Mouse (Mus musculus): Measurements from ENCODE around the gene Mrps15.
"Not testable (repeated sequence)": the region's sequence is repeated elsewhere in the genome, so short reads cannot be mapped to it uniquely, and the experiment has no call there.

Gene Mrps15

GRCm38 (mm10) chr4:126077833-126078232, 31.1 kb downstream of the Mrps15 start:
- DNase-seq (ENCODE audit: low spot score in 2 of 2): no peak

DNA sequence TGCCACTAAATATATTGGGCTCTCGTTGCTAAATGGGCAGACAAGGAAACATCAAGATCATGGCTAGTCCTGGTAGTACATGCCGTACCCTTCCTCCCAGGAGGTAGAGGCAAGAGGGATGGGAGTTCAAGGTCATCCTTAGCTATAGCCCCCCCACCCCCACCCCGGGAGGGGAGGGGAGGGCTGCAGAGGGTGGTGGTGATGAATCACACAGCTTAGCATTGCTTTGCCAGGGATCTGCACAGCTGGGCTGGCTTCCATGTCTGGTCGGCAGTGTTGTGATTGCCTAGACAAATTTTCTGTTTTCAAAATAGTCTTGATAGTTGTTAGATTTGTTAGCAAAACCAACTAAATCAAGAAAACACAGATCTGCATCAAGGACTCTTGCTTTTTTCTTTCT, 32.5 kb downstream of the Mrps15 start:
- DNase-seq (ENCODE audit: low spot score in 2 of 2): no peak

DNA sequence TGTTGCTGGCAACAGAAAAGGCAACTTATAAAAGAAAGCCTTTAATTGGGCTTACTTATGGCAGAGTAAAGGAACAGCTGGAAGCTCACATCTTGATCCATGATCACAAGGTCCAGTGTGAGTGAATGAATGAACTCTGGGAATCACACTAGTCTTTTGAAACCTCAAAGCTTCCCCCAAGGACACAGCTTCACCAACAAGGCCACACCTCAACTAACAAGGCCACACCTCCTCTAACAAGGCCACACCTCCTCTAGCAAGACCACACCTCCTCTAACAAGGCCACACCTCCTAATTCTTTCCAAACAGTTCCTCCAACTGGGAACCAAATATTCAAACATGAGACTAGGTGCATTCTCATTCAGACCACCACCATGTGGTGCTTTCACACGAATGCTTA, 34.9 kb downstream of the Mrps15 start:
- DNase-seq (ENCODE audit: low spot score in 2 of 2): no peak

- no peak for DNase-seq (ENCODE audit: low spot score in 2 of 2)
Observed at GRCm38 (mm10) chr4:126083021-126083420, 36.3 kb downstream of the Mrps15 start.

DNA sequence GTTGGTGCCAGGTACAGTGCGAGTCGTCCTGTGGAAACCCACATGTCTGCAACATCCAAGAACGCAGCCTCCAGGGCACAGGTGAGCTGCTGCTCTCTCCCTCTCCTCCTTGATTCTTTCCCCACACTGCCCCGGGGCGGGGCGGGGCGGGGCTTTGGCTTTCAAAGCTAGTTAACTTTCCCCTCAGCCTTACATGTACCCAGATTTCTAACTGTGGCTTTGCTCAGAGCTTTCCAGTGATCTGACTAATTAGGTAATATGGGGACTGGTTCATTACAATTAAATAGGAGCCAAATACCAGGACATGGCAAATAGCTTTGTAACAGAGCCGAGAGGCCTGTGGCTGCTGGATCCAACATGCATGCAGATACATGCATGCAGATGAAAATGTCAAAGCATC, 37.7 kb downstream of the Mrps15 start:
- DNase-seq (ENCODE audit: low spot score in 2 of 2): no peak

GRCm38 (mm10) chr4:126085996-126086576, 39.4 kb downstream of the Mrps15 start:
- DNase-seq (ENCODE audit: low spot score in 2 of 2): peak; percentile 59 to 69

DNA sequence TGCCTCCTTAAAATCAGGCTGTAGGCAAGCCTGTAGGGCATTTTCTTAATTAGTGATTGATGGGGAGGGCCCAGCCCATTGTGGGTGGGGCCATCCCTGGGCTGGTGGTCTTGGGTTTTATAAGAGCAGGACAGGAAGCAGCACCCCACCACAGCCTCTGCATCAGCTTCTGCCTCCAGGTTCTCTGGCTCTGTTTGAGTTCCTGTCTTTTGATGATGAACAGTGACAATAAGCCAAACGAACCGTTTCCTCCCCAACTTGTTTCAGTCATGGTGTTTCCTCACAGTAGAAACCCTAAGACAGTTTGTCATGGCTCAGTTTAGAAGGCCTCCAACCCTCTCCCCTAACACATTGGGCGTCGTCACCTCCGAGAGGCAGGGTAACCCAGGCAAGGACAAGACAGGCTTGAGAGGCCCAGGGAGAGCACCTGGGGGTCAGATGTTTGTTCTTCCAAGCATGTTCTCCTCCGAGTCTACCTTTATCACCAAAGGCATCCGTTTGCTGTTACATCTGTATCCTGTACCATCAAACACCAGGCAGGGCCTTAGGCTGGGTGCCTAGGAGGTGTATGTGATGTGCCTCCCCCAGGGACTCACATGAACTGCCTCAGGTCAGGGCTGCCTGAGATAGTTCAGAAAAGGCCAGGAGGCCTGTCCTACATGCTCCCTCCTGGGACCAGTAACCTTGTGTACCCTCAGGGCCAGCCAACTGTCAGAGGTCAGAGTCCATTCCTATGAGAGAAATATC, 43.5 kb downstream of the Mrps15 start:
- DNase-seq (ENCODE audit: low spot score in 2 of 2): no peak

DNA sequence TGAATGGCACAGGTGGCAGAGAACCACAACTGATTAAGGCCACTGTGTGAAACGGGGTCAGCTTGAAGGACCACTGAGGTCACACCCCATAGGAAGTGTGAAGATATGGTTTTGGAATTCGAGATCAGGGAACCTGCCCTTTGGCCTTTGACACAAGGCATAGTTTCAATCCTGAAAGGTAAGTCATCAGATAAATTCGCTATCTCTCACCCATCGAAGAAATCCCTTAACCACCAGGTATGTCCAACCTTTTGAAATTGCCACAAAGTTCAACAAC, 44.1 kb downstream of the Mrps15 start:
- DNase-seq (ENCODE audit: low spot score in 2 of 2): no peak

DNA sequence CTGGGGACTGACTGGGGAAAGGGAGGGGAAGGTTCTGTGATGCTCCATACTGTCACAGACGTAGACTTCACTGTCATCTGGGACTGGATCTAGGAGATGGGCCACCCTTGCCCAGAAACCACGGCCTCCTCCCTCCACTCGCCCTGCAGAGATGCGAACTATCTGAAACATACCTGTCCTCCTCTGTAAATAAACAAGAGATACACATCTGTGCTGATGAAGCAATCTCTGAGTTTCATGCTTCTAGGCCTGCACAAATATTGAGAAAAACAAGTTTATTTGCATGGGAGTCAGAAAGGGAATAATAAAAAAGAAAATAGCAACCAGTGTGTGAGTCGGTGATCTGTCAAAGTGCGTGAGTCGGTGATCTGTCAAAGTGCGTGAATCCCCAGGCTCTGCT, 45.1 kb downstream of the Mrps15 start:
- DNase-seq (ENCODE audit: low spot score in 2 of 2): no peak

DNA sequence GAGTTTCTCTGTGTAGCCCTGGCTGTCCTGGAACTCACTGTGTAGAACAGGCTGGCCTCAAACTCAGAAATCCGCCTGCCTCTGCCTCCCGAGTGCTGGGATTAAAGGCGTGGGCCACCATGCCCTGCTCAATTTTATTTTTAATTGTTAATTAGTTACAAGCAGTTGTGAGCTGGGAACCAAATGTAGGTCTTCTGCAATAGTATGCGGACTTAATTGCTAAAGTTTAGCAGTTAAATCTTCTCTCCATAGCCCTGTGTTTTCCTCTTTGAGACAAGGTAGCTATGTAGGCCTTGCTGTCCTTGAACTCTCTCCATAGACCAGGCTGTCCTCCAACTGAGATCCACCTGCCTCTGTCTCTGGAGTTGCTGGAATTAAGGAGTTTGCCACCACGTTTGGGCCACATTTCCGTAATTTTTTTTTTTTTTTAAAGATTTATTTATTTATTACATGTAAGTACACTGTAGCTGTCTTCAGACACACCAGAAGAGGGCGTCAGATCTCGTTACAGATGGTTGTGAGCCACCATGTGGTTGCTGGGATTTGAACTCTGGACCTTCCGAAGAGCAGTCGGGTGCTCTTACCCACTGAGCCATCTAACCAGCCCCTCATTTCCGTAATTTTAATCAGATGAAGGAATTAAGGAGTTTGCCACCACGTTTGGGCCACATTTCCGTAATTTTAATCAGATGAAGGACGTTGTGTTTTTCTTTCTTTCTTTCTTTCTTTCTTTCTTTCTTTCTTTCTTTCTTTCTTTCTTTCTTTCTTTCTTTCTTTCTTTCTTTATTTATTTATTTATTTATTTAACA, 49.1 kb downstream of the Mrps15 start:
- not testable (repeated sequence) for DNase-seq (ENCODE audit: low spot score in 2 of 2)

DNA sequence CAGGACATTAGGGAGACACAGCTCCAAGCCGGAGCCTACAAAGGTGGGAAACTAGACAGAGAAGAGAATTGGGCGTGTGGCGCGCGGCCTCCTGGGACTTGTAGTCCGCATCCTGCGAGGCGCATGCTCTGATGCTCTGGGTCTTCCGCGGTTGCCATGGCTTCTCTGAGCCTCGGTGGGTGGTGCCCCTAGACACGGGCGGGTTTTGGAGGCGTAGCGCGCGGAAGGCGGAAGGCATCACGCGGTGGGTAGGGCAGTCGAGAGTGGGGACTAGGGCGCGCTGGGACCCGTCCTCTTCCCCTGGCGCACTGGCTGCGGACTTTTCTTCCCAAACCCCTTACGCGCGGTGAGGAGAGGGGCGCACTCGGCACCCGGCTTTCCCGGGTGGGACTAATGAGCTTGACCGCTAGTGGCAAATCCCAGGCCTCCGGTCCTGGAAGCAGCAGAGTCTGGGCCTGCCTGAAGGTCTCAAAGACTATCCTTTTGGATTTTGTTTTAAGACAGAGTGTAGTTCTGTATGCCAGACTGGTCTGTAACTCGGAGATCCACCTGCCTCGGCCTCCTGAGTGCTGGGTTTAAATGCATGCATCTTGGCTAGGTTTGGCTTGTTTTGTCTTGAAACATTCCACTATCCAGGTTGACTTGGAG, 49.9 kb downstream of the Mrps15 start, which contains the start of gene Lsm10:
Gene Lsm10, plus strand, starts transcription at position 160 of the 648 bp plus-strand sequence.
- peak; percentile 89 to 94 for DNase-seq (ENCODE audit: low spot score in 2 of 2)

DNA sequence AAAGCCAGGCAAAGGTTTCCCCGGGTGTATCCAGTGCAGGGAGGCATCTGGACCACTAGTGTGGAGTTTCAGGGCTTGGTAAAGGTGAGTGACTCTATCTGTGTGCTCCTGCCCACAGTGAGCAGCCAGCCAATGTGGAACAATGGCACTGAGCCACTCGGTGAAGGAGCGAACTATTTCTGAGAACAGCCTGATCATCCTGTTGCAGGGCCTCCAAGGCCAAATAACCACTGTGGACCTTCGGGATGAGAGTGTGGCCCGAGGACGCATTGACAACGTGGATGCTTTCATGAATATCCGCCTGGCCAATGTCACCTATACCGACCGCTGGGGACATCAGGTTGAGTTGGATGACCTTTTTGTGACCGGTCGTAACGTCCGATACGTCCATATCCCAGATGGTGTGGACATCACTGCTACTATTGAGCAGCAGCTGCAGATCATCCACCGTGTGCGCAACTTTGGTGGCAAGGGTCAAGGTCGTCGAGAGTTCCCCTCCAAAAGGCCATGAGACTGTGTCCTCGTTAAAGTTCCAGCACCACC, 51.1 kb downstream of the Mrps15 start:
- DNase-seq (ENCODE audit: low spot score in 2 of 2): no peak

DNA sequence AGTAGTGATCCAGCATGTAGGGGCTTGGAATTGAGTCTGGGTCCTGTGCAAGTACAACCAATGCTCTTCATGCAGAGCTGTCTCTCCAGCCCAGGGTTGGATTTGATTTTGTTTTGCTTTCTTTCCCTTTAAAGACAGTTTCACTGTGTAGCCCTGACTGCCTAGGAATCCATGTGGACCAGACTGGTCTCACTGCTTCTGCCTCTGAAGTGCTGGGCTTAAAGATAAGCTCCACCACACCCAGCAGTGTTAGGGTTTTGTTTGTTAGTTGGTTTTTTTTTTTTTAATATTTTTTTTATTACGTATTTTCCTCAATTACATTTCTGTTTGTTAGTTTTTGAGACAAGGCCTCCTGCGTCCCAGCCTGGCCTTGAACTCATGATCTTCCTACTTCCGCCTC, 52.6 kb downstream of the Mrps15 start:
- DNase-seq (ENCODE audit: low spot score in 2 of 2): no peak

DNA sequence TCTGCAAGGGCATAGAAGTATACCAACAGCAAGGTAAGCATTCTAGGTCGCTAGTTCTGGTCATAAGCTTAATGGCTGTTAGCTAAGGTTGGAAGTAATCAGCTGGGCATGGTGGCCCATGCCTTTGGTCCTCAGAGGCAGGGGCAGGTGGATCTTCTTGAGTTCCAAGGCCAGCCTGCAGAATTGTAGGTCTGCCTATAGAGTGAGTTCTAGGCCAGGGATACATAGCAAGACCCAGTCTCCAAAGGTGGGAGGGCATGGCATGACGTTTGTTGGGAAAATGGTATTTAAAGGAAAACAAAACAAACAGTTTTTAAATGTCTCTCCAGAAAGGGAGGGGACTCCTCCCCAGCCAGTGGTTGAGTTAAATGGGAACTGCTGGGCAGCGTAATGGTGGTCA, 54.0 kb downstream of the Mrps15 start:
- DNase-seq (ENCODE audit: low spot score in 2 of 2): no peak

GRCm38 (mm10) chr4:126102061-126102841, 55.5 kb downstream of the Mrps15 start:
- DNase-seq (ENCODE audit: low spot score in 2 of 2): no peak

- DNase-seq (ENCODE audit: low spot score in 2 of 2): peak; percentile 79 to 94
Observed at GRCm38 (mm10) chr4:126103057-126103581, 56.4 kb downstream of the Mrps15 start.

DNA sequence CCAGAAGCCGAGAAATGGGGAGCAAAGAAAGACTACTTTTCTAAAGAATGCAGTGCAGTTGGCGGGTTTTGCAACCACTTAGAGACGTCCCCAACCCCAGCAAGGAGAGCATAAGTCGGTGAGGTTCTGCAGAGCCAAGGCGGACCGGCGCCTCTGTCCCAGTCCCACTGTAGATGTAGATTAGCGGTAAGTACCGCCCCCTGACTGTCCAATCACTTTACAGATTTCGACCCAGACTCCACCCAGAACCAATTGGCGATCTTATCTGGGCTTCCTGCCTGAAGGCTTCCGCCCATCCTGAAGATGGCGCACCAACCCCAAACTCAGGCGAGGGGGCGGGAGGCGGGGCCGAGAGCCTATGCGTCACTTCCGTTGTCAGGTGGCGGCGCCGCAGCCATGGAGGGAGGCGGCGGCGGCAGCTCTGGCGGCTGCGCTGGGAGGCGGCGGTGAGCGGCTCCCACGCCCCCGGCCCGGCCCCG, 56.9 kb downstream of the Mrps15 start, which contains the start of gene Stk40:
Gene Stk40, plus strand, starts transcription at position 368 of the 479 bp plus-strand sequence.
- DNase-seq (ENCODE audit: low spot score in 2 of 2): peak; percentile 90 to 95

DNA sequence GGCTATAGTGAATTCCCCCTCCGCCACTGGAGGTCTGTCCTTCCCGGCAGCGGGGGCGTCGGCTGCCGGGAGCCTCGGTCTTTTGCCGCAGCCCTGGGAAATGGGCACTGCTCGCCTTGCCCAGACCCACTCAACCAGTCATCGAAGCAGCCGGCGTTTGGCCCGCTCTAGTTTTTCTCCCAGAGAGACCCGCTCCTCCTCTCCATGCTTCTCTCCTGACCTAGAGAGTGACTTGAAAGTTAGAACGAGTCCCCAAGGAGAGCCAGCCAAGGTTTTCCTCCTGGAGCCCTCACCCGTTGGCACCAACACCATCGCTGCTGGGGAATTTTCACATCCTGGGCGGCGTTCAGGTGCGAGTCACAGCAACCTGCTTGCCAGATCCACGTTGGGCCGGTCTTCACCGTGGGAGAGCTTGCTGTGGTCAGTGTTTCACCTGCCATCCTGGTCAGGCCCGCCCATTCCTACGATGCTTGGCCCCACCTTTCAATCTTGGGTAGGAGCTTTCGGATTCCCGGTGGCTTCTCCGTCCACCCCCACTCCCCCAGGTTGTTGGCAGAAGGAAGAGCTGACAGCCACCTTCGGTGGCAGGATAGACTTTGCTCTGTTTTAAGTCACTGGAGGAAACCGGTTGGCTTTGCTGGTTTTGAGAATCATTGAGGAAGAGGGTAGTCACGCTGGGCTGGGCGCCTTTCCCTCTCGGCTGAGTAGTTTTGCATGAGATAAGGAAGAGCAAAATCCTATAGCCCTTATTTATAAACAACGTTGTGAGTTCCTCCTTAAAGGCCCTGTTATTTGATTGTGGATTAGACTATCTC, 57.7 kb downstream of the Mrps15 start:
- DNase-seq (ENCODE audit: low spot score in 2 of 2): peak in 1 of 2 experiments; percentile 43

All from urinary bladder, adult 18-20 months (tissue).